Mouse (Mus musculus): ENCODE measurements around the gene Gm10024.
"Not testable (repeated sequence)": the region's sequence is repeated elsewhere in the genome, so short reads cannot be mapped to it uniquely, and the experiment has no call there.

Gm10024 gene

DNA sequence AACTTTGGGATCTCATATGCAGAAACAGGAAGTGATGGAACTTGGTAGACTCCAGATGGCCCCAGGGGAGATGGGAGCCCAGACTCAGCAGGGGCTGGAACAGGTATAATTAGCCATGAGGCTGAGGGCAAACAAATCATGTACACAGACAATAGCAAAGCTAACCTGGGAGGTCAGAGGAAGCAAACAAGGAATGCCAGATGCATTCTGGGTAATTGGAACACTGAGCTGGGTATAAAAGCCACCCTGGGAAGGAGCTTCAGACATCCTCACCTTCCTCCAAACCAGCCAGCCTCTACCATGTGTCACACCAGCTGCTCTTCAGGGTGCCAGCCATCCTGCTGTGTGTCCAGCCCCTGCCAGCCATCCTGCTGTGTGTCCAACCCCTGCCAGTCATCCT, at the start of gene Gm10024:
TSS of gene Gm10024 (plus strand) at position 301 of the 400 bp plus-strand sequence.
- not testable (repeated sequence) for DNase-seq (ENCODE audit: low spot score)

- DNase-seq (ENCODE audit: low spot score) = no peak
These were observed 47.1 kb upstream of the Gm10024 start for GRCm38 (mm10) chr10:77663949-77664665.

GRCm38 (mm10) chr10:77666342-77666741, 44.9 kb upstream of the Gm10024 start:
- DNase-seq (ENCODE audit: low spot score) = no peak

- no peak for DNase-seq (ENCODE audit: low spot score)
These were observed 43.9 kb upstream of the Gm10024 start for GRCm38 (mm10) chr10:77667402-77667801.

DNA sequence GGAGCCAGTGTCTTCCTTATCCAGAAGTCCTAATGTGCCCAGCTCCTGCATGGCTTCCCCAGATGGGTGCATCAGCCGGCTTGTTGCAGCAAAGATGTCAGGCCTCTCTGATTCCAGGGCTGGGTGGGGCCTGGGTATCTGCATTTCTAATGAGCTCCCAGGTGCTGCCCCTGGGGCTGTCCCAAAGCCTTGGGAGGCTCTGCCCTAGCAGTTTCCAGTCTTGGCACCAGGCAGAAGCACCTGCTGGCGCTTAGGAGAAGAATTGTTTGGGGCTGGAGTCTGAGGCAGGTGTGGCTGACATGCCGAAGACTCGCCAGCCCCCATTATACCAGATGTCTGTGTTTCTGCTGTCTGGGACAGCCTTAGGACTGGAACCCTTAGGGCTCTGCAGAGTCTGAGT, 40.5 kb upstream of the Gm10024 start:
- no peak for DNase-seq (ENCODE audit: low spot score)

GRCm38 (mm10) chr10:77671519-77671918, 39.7 kb upstream of the Gm10024 start:
- DNase-seq (ENCODE audit: low spot score) = no peak

DNA sequence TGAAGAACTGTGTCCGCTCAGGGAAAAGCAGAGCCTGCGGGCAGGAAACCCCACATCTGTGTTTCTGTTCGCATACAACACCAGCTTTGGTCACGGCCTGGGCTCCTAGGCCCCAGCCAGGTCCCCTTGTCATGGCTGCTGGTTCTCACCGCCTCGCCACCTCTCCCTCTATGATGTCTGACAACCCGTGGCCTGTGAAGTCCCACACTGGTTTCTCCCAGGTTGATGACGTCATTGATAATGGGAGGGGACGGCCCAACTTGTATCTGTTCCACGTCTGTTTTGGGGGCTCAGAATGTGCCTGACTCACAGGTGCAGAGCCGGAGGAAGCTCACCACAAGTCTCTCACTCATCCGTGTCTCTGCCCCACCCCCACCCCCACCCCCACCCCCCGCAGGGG, 37.5 kb upstream of the Gm10024 start:
- no peak for DNase-seq (ENCODE audit: low spot score)

DNA sequence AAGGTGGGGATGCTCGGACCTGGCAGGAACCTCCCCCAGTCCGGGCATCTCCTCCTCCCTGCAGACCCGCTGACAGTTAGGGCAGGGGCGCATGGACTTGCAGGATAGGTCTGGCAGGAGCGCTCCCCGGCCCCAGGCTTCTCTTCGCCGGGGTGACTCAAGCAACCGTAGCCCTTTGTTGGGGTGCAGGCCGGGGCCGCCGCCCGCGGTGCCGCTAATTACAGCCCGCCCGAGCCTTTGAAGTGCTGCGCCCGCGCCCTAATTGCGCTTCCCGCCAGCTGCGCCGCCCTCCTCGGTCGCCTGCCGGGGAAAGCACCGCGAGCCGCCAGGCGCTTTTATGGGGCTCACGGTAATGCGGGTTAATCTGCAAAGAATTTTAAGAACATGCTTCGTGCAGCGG, 33.7 kb upstream of the Gm10024 start:
- no peak for DNase-seq (ENCODE audit: low spot score)

DNA sequence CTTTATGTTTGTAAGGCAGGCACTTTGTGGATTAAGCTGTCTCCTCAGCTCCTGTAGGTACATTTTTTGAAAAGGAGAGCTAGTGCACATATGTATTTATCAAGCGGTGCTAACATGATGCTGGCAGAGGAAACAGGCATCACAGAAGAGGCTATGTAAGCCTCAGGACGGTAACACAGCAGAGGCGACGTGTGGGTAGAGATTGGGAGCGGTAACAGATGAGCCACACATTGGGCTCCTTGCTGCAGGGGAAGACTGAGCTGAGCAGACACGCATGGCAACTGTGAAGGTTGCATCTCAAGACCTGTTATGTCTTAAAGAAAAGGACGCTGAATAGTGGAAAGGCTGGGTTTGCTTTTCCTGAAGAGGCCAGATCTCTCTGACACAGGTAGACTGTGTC, 28.3 kb upstream of the Gm10024 start:
- DNase-seq (ENCODE audit: low spot score) = no peak

DNA sequence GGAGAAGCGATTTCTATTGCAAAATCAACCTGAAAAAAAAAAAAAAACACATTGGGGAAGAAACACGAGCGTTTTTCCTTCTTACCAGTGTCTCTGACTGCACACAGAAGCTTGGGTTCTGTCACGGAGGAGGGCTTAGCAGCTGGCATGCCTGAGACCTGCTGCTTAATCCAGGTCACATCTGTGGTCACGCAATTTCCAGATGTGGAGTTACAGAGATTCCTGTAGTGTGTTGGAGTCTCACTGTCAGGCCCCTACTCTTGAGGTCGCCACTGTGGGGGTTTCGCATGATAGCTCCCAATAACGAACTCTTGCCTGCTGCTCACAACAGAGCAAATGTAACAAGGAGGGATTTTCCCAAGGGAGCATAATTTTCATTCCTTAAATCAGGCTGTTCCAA, 27.1 kb upstream of the Gm10024 start:
- no peak for DNase-seq (ENCODE audit: low spot score)

- no peak for DNase-seq (ENCODE audit: low spot score)
These were observed 25.2 kb upstream of the Gm10024 start, which contains the start of gene Tspear for GRCm38 (mm10) chr10:77685895-77686664. Gene Tspear, plus strand, starts transcription at chr10:77686569.

DNA sequence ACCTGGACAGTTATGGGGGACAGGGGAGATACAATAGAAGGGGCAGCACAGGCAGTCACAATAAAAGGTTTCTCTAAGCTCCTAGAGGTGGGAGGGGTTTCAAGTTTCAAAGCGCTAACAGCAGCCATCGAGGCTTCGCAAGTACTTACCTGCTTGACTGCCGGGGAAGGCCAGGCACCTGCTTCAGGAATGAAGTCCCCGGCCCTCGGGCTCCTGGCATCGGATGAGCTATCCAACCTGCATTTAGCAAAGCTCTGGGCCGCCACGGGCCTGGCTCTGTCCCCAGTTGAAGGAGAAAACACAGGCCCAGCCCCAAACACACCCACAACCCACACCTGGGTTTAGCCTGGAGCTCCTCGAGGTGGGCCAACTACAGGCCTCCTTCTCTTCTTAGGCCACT, 24.2 kb upstream of the Gm10024 start:
- DNase-seq (ENCODE audit: low spot score) = no peak

- DNase-seq (ENCODE audit: low spot score) = not testable (repeated sequence)
These were observed 20.9 kb upstream of the Gm10024 start, which contains the start of gene Gm19402 for GRCm38 (mm10) chr10:77690356-77690807. Gene Gm19402, minus strand, starts transcription at chr10:77690757.

DNA sequence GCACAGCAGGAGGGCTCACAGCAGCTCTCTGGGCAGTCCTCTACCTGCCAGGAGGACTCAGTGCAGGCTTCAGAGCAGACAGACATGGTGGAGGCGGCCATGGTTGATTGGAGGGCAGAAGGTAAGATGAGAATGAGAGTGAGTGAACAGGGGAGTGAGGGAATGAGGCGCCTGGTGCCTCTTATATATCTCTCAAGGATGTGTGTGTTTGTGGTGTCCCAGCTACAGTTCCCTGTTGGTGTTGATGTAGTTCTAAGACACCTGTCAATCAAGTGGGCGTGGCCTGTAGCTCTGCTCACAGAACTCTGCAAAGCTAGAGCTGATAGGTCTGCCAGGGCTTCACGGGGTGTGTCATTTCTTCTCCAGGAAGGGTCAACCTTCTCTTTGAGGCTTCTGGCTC, 14.1 kb upstream of the Gm10024 start, which contains the start of gene Gm9508:
TSS of gene Gm9508 (minus strand) at position 101 of the 400 bp plus-strand sequence.
- no peak for DNase-seq (ENCODE audit: low spot score)

DNA sequence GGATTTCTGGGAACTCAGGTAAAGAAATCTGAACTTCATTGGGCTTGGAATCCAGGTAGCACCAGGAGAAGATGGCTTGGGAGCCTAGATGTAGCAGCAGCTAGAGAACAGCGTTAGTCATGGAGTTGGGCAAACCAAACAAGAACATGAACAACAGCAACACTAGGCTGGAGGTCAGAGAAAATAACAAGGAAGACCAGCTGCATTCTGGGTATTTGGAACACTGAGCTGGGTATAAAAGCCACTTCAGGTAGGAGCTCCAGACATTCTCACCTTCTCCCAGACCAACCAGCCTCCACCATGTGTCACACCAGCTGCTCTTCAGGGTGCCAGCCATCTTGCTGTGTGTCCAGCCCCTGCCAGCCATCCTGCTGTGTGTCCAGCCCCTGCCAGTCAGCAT, 4.9 kb upstream of the Gm10024 start, which contains the start of gene Gm10272:
TSS of gene Gm10272 (plus strand) at position 301 of the 400 bp plus-strand sequence.
- no peak for DNase-seq (ENCODE audit: low spot score)

GRCm38 (mm10) chr10:77709831-77710230, 1.4 kb upstream of the Gm10024 start:
- no peak for DNase-seq (ENCODE audit: low spot score)

- no peak for DNase-seq (ENCODE audit: low spot score)
These were observed 2.5 kb downstream of the Gm10024 start for GRCm38 (mm10) chr10:77713734-77714133.

- DNase-seq (ENCODE audit: low spot score) = no peak
These were observed 4.2 kb downstream of the Gm10024 start, which contains the start of gene Gm10142 for GRCm38 (mm10) chr10:77715507-77715906. Gene Gm10142, plus strand, starts transcription at chr10:77715807.

- not testable (repeated sequence) for DNase-seq (ENCODE audit: low spot score)
These were observed 9.0 kb downstream of the Gm10024 start, which contains the start of gene Krtap12-1 for GRCm38 (mm10) chr10:77720299-77720698. Gene Krtap12-1, plus strand, starts transcription at chr10:77720599.

- no peak for DNase-seq (ENCODE audit: low spot score)
These were observed 13.6 kb downstream of the Gm10024 start for GRCm38 (mm10) chr10:77724855-77725254.

- no peak for DNase-seq (ENCODE audit: low spot score)
These were observed 14.9 kb downstream of the Gm10024 start, which contains the start of gene Gm10100 for GRCm38 (mm10) chr10:77726186-77726585. Gene Gm10100, plus strand, starts transcription at chr10:77726486.

- DNase-seq (ENCODE audit: low spot score) = no peak
These were observed 17.0 kb downstream of the Gm10024 start for GRCm38 (mm10) chr10:77728280-77728679.

DNA sequence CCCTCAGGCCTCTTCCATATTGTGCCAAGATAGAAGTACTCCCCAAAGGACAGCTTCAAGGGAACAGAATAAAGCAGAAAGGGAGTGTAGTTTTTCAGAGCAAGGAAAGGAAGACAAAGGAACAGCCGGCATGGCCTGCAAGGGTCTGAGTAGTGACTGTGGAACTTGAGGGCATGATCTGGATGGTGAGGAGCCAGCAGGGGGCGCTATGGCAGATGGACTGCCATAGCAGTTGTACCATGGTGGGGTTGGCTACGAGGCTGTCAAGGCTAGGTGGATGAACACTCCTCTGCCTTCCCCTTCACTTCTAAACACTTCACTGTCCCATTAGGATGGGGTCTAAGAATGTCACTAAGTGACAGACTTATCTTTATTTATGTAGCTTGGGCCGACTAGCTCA, 18.0 kb downstream of the Gm10024 start:
- DNase-seq (ENCODE audit: low spot score) = no peak

Measured in lung, postnatal 25 days (tissue).